Comparison of ENCODE assay signal across 8 mouse cellular contexts in genomic region chr16:66005954-66006580, GRCm38 (mm10).
DNase-seq lines count a peak whose midpoint lies in the region; ATAC-seq lines count a peak whose summit lies in the region.

No protein-coding gene starts in this region.

- no peaks in the 10 kb centered on the region for H3K36me3 ChIP-seq in intestine, embryonic 14.5 days (ENCODE audit: control insufficient read depth, insufficient read depth, low read length)
- H3K36me3 ChIP-seq in intestine, embryonic 15.5 days, result no peaks in the 10 kb centered on the region

- no peak overlapping the region for H3K9ac ChIP-seq in intestine, embryonic 14.5 days (ENCODE audit: low read length)
- H3K9ac ChIP-seq in intestine, embryonic 15.5 days, result no peak overlapping the region

- no peaks in the 10 kb centered on the region for H3K27me3 ChIP-seq in intestine, embryonic 14.5 days (replicated peaks; ENCODE audit: control insufficient read depth, insufficient read depth, low read length)
- H3K27me3 ChIP-seq in intestine, embryonic 15.5 days (replicated peaks), result no peaks in the 10 kb centered on the region

- 46% methylated on average over 7 of the region's 7 CpGs for WGBS in intestine, embryonic 14.5 days
- WGBS in intestine, embryonic 15.5 days, result 40% methylated on average over 7 of the region's 7 CpGs

- peak; percentile 64 for DNase-seq in intestine, embryonic 14.5 days (ENCODE audit: low spot score)
- DNase-seq in A20 (ENCODE audit: low read depth, low spot score) (peak; percentile 43), NIH3T3 (ENCODE audit: low read depth) (peak; percentile 84)
- peak; percentile 60 for DNase-seq in fibroblast of lung, adult 2 months (ENCODE audit: low read depth)
- DNase-seq in layer of hippocampus, postnatal 10 days (ENCODE audit: low spot score in 2 of 2), result peak; percentile 57 to 61
- DNase-seq in right cerebral cortex, postnatal 10 days (ENCODE audit: low spot score in 2 of 2), result peak; percentile 42 to 71
- no peak for DNase-seq in spleen, postnatal 14 days (ENCODE audit: low spot score in 2 of 2)

- H3K4me3 ChIP-seq in intestine, embryonic 14.5 days (ENCODE audit: low read depth, low read length), result no peak overlapping the region
- H3K4me3 ChIP-seq in intestine, embryonic 15.5 days (replicated peaks), result no peak overlapping the region

- no peak overlapping the region for H3K27ac ChIP-seq in intestine, embryonic 14.5 days (ENCODE audit: low read depth)
- no peak overlapping the region for H3K27ac ChIP-seq in intestine, embryonic 15.5 days

- ATAC-seq in intestine, embryonic 14.5 days (replicated peaks; ENCODE audit: low FRiP score, low TSS enrichment, low read depth), result no peak; the same call in 1 of the 2 replicates
- no peak; the same call in 1 of the 2 replicates for ATAC-seq in intestine, embryonic 15.5 days

- no peak overlapping the region for H3K4me2 ChIP-seq in intestine, embryonic 14.5 days (ENCODE audit: low read length)
- H3K4me2 ChIP-seq in intestine, embryonic 15.5 days (replicated peaks), result no peak overlapping the region

- no peaks in the 10 kb centered on the region for H3K4me1 ChIP-seq in intestine, embryonic 14.5 days (replicated peaks; ENCODE audit: control insufficient read depth, insufficient read depth, low read length)
- no peaks in the 10 kb centered on the region for H3K4me1 ChIP-seq in intestine, embryonic 15.5 days (replicated peaks)

- H3K9me3 ChIP-seq in intestine, embryonic 14.5 days (ENCODE audit: control insufficient read depth, low read length), result no peaks in the 10 kb centered on the region
- no peaks in the 10 kb centered on the region for H3K9me3 ChIP-seq in intestine, embryonic 15.5 days

Comparison
In these comparisons a context has a peak if more than half of its experiments do, and no peak if none do; other contexts are left out.
1. DNase-seq: peak in intestine, embryonic 14.5 days (single experiment), A20 (single experiment), NIH3T3 (single experiment), fibroblast of lung, adult 2 months (single experiment), layer of hippocampus, postnatal 10 days (2 of 2) and right cerebral cortex, postnatal 10 days (2 of 2); none in spleen, postnatal 14 days (0 of 2).